Mouse (Mus musculus) adrenal gland, adult 2 months (tissue): ENCODE measurements around the gene Ttc7. TPM values are rescaled to one million over a fixed set of nuclear protein-coding genes. Genes with fewer than 3 reads are reported as not detected.
A peak's percentile ranks its signal among the peaks of the same experiment; 100 is the strongest.
"Not testable (repeated sequence)": the region's sequence is repeated elsewhere in the genome, so short reads cannot be mapped to it uniquely, and the experiment has no call there.

ENCODE experiments used
- DNase-seq: peaks from one replicate; pipeline ENCODE4 v3.0.0; 2021
- polyA plus RNA-seq: library from polyadenylated mRNA; depleted of rRNA; stranded (reverse); fragments of >200 nt; gene quantifications from 2 replicates; pipeline ENCODE4 v1.2.3, GENCODE M21; 2012
- total RNA-seq, 2 experiments: library from RNA; stranded (reverse); gene quantifications; 2 replicates each; pipeline ENCODE4 v1.2.3; 2021

The Ttc7 gene
- total and polyA plus RNA-seq, 3 experiments: 12.0 to 34.0 (median 15.1) TPM

DNA sequence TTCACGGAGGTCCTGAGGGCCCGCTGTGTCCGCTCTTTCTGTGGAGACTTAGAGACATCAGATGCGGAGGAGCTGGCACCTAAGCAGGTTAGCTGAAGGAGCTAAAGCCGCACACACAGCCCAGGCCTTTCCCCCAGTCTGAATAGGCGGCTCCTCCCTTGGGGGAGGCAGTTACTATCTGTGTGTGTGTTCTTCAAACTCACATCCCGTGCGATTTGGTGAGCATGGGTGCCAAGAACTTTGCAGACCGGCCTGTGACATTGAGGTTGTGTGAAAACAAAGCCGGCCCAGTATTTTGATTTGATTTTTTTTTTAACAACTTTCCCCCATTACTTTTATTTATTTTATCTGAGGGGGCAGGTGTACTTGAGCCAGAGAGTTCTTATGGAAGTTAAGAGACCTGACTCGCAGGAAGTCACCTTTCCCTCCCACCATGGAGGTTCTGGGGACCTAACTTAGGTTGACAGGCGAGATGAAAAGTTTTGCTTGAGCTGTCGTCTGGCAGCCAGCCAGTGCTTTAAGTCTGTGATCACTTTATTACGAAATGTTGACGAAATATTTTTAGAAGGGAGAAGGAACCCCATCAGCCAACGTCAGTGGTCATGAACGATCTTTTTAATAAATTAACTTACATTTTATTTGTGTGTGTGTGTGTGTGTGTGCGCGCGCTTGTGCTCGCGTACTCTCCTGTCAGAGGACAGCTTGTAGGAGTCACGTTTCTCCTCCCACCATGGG is 3.2 kb downstream of the Ttc7 start:
- no peak for DNase-seq

DNA sequence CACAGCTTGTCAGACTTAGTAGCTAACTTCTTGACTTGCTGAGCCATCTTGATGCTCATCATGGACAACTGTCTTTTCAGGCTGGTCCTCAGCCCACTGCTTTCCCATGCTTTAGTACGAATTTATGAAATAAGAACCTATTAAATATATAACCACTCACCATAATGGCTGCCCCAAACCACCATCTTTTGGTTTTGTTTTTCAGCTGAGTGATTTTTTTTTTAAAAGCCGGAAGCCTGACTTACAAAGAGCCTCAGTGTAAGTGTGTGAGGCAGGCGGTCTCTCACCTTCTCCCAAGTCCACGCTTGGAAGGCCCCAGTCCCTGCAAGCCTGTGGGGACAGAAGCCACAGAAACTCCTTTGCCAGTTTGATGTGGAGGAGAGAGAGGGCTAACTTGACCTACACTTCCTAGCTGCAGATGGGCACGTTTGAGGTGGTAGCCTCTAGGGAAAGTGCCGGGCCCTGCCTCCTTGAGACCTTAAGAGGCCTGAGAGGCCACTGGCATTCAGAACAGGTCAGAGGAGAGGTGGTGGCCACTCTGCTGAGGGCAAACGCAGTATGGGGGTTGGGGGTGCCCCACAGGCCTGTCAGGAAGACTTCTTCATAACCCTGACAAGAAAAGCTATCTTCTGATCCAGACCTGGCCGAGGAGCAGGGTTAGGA is 3.9 kb downstream of the Ttc7 start:
- no peak for DNase-seq

DNA sequence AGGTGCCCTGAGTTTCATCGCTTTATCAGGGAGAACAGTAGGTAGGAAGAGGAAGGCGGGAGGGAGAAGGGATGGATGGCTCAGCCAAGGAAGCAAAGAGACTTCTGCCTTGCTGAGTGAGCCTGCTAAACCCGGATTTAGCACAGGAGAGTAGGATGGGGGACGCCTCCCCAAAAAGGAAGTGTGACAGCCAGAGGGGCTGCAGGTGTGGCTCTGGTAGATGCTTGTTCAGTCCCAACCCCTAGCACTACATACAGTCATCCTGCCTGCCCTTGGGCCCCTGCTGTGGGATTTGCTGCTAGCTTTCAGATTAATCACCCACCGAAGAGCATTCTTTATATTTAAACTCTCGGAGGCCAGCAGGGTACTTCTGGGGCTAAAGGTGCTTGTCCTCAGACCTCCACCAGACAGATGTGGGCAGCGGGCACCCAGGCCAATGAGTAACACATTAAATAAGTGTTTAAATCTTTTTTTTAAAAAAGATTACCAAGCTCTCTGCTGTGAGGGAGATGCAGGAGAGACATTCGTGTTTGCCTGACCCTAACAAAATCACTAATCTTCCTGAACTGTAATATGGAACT is 4.6 kb downstream of the Ttc7 start:
- no peak for DNase-seq

DNA sequence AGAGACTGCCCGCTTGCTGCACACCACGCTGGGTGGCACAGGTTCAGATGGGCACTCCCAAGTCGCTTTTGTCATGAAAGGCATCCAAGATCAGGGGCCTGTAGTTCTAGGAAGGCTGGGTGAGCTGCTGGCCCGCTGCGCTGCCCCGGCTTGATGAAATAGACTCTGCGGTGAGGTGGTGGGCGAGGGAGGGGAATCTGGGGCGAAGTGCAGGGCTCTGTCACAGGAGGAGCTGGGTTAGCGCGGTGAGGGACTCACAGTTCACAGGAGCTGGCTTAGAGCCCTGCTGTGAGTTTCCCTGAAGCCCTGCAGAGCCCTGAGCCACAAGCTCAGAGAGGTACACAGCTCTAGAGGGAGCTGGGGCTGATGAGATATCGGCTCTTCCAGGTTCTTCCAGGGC is 5.4 kb downstream of the Ttc7 start:
- DNase-seq: no peak

DNA sequence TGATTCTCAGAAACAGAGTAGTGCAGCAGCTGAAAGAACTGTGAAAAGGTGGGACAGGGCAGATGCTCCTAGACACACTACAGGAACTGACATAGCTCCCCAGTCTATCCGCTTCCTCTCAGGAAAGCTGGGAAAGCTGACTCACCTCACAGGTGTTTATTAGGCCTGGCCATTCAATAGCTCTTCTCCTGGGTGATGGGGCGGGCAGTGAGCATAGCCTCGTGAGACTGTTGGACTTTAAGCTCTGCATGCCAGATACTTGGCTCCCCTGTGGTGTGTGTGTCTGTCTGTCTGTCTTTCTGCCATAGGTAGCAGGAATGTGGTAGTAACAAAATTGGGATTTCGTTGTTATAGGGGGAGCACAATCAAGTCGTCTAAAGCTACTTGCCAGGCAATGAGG is 6.7 kb downstream of the Ttc7 start:
- no peak for DNase-seq

DNA sequence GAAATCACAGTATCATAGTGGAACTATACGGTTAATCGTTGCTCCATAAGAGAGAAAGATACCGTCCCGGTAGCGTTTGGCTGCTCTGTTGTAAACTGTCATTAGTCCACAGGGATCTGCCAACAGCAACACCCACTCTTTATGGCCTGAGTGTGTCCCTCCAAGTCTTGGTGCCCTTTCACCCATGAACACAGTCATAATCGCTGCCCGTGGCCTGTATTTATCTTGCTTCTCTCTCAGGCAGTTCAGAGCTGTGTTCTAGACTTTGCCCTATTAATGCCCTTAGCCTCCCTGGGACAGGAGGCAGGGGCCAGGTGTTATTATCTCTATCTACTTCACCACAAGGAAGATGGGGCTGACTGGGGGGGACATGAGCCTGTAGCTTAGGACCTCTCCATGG is 8.4 kb downstream of the Ttc7 start:
- DNase-seq: no peak

DNA sequence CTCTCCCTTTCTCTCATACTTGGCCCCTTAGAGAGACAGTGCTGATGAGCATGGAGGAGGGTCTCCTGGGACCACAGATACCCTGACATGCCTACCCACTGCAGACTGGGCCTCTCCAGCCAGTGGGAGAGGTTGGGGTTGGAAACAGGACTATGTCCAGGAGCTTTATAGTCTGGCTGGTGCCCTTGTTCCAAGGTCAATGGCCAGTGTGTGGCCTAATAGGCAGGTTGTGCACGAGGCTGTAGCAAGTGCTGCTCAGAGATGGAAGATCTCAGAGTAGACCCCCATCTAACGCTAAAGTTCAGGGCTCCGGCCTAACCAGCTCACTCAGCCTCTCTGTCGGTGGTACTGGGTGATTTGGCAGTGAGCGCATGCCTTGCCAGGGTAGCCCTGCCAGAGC is 9.1 kb downstream of the Ttc7 start:
- no peak for DNase-seq

DNA sequence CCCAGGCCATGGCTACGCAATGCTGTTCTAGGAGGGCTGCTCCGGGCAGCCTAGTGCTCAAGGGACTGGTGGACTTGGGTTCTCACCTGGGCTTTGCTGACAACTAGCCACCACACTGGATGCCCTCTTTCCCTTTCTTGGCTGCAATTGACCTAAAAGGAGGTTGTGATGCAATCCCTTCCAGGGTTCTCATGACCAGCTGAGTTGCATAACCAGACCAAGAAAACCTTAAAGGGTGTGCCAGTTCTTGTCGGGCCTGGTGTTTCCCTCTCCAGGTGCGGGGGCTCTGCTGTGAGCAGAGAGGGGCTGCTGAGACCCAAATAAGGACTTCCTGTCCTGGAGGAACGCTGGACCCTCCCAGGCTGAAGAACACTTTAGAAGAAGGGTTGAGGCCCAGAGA is 10.4 kb downstream of the Ttc7 start:
- DNase-seq: no peak

DNA sequence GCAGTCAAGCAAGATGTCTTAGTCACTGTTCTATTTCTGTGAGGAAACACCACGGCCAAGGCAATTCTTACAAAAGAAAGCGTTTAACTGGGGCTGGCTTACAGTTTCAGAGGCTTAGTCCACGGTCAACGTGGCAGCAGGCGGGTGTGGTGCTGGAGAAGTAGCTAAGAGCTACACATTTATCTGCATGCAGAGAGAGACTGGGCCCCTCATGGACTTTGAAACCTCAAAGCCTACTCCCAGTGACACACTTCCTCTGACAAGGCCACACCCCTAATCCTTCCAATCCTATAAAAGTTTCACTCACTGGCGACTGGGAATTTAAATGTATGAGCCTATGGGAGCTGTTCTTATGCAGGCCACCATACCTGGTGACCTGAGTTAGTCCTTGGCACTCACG is 13.1 kb downstream of the Ttc7 start:
- DNase-seq: no peak

DNA sequence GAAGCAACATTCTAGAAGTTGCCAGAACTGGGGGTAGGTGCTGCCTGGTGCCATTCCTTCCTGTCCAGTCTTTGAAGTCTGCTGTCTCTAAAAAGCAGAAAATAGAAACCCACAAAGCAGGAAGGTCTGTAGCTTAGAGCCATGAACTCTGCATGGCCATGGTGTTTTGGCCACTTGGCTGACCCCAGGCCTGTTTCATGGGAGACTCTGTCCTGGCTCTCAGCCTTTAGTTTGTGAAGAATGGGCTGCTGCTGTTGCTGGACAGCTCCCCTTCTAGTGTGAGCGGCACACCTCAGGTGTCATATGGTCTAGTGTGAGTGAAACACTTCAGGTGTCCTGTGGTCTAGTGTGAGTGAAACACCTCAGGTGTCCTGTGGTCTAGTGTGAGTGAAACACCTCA is 14.0 kb downstream of the Ttc7 start:
- DNase-seq: not testable (repeated sequence)

DNA sequence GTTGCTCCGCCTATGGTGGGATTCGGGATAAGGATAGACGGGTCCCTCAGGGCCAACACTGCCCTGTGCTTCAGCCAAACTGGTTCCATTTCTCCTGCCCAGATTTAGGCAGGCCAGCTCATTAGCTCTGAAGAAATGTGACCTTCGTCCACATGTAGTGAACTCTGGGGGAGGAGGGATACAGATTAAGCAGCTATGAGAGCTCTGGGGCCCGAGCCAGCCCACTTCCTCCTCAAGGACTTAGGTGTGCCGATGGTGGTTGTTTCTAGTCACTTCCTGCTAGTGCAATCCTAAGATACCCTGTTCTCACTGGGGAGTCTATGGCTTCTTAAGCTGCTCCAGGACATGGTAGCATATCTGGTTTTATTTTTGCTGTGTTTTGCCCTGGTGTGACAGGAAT is 16.3 kb downstream of the Ttc7 start:
- peak; percentile 53 for DNase-seq

DNA sequence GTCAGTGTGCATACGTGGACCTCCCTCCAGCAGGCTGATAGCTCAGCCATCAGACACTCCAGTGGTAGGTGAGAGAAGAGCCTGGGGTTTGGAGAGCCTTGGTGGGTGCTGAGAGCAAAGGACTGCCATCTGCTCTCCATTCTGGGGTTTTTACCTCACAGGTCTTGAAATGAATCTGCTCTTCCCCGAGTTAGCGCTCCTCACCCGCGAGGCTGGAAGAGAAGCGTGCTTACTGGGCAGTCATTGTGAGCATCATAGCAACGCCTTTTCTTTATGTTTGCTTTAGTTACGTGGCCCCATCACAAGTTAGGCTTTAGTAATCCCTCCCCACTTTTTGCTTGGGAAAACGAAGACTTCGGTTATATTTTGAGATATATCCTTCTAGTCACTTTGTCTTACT is 17.7 kb downstream of the Ttc7 start:
- DNase-seq: no peak

DNA sequence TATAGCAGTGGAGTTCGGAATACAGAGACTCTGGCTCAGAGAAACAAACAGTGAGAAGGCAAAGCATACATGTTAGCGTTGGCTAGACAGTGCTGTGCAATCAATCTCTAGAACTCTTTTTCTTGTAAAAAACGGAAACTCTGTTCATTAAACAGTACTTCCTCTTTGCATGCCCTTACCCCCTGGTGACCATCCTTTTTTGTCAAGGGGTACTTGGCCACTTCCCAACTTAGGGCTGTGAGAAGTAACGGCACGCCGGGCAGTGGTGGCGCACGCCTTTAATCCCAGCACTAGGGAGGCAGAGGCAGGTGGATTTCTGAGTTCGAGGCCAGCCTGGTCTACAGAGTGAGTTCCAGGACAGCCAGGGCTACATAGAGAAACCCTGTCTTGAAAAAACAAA is 18.9 kb downstream of the Ttc7 start:
- not testable (repeated sequence) for DNase-seq

DNA sequence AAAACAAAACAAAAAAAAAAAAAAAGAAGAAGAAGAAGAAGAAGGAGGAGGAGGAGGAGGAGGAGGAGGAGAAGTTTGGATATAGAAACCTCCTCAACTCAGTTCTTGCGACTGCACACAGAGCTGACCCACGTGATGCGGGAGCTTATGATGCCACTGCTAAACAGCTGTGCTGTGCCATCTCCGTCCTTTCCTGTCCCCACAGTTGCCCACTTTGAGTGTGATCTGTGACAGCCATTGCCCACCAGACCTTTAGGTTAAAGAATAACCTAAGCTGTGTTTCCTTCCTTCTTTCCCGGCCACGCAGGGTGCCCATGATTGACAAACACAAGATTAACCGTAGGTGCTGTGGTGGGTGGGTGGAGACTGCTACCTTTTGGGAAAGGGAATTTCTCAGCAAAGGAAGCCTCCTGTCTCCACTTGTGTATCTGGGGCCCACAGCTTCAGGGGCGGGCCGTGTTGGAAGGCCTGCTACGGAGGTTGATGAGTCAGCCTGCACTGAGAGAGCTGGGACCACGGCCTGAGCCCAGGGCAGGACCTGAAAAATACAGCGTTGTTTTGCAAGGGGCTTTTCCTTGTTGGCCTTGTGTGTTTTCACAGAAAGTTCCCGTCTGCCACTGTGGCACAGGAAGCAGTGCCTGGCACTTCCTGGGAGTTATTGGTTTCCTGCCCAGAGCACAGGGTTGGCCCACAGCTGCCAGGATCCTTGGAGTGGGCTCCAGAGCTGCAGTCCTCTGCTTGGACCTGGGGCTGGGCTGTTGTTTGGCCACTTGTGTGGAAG is 19.5 kb downstream of the Ttc7 start:
- peak; percentile 69 for DNase-seq

DNA sequence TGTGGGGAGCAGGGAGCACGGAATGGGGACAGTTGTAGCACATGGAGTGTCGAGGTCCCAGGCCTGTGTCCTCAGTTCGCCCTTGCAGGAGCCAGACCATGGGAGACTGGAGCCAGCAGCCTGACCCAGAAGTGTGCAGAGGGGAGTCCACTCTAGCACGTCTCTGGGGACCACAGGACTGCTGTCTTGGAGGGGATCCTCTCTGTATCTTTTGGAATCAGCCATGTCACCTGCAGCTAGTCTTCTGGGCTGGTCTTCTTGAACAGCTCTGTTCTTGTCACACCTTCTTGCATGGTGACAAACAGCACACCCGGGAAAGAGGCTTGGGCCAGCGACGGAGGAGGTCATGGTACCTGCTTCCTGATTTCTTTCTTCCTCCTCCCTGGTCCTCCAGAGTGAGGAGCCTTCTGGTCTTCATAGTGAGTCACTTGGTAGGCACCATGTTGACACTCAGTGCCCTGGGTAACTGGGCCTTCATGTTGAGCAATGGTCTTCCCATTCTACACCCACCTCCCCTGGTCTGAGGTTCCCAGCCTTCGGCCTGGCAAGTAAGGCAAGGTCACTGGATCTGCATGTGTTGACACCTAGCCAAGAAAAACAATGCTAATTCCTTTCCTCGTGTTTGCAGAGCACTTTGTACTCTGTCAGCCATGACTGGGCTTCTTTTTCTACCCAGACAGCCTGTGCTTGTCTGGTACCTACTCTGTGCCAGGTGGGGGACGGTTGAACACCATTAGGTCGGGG is 21.6 kb downstream of the Ttc7 start:
- peak; percentile 68 for DNase-seq

DNA sequence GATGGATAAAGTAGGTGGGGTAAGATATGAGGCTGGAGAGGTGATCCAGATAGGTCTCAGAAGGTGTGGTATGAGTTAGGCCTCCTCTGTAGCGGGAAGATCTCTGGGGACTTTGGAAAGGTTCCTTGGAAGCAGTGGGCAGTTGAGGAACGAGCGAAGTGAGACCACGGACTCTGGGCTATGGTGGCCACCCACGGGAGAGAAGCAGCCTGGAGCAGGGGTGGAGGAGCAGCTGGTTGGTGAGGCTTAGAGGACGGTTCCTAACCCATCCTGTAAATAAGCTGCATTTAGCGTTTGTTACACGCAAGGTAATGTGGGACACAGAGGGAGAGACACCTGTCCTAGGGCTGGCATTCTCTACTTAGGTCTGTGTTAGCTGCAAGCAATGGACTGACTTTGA is 22.4 kb downstream of the Ttc7 start:
- DNase-seq: no peak

DNA sequence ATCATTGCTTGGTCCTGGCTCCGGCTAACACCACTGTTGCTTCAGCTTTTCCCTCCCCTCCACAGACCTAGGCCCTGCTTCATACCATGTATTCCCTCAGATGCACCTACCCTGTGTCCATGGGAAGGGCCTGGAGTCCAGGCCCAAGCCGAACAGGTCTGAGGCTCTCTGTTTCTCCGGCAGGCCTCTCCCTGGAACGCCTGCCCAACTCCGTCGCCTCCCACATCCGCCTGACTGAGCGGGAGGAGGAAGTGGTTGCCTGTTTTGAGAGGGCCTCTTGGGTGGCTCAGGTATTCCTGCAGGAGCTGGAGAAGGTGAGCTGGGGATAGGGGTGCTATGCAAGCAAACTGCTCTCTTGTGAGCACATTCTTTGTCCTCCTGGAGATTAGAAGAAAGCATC is 24.1 kb downstream of the Ttc7 start:
- no peak for DNase-seq

DNA sequence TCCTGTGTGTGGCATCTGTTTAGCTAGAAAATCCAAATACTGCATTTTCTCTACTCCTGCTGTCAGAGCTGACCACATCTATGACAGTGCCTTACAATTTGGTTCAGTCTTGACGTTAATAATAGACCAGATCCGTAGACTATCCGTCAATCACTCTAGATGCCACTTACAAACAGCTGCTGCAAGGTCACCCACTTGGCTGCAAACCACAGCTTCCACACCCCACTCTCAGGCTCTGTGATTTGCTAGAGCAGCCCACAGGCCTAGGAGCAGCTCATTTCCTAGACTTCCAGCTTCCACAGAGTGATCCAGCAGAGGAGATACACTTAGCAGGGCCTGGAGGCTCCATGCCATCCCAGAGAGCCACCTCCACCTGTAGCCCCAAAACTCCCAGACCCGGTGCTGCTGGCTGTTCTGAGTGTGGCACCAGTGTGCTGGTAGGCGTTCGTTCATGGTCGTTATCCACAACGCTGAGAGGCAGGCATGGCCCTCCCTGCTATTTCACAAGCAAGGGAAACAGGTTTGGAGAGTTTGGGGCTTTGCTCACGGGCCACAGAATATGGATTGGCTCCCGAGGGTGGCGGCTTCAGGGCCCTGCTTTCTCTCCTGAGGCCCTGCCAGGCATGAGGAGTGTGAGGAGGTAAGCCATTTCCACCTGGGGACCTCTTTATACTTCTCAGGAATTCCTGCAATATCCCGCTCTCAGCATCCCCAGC is 26.5 kb downstream of the Ttc7 start:
- DNase-seq: no peak

DNA sequence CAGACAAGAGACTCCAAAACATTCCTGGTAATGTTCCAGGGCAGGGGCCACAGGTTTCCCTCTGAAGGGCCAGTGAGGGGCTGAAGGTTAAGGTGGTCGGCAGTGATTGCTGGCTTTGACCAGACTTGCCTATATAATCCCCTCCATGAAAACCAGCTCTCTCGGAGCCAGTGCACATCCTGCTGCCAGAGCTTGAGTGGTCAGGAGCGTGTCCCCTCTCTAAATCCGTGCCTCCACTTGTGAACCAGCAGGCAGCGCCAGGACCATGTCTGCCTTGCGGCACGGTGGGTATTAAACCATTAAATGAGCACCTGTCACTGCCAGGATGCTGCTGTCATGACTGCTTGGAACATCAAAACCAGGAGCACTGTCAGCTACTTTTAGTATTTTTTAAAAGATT is 27.8 kb downstream of the Ttc7 start:
- DNase-seq: no peak

DNA sequence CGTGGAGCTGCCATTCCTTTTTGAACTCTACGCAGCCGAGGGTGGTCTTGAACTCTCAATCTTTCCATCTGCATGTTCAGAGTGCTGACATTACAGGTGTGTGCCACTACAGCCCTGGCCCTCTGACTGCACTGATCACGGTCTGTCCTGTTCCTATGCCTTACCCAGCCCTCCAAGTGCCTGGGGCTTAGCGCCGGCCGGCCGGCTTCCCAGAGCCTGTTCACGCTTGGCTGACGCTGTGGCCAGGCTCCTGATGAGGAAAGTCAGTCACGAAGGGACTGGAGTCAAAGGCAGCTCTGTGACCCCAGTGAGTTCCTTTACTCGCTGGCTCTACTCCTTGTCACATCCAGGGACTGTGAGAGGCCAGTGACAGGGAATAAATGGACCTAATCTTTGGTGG is 29.7 kb downstream of the Ttc7 start:
- no peak for DNase-seq
